Mouse (Mus musculus) embryonic fibroblast, embryonic 13.5 days (primary cell): Measurements from ENCODE around the gene 6430571L13Rik.

ENCODE experiments used
- CTCF ChIP-seq: IDR thresholded peaks from 2 replicates; pipeline ENCODE4 v1.5.1; 2011; ENCODE audit warnings: mild to moderate bottlenecking, control low read depth, low read length, moderate library complexity, borderline replicate concordance; ENCODE audit not compliant: insufficient read depth
- POLR2A ChIP-seq: IDR thresholded peaks from 2 replicates; pipeline ENCODE4 v1.6.1; 2011; ENCODE audit warnings: low read depth, mild to moderate bottlenecking, control low read depth, low read length, moderate library complexity

GRCm38 (mm10) chr9:107400060-107400511 is 59.7 kb downstream of the 6430571L13Rik start:
- TF ChIP-seq CTCF: no peak
- no peak for TF ChIP-seq POLR2A
